Mouse (Mus musculus) heart, postnatal 36 days (tissue): ENCODE results near the gene Atxn1. TPM values are rescaled to one million over a fixed set of nuclear protein-coding genes. Genes with fewer than 3 reads are reported as not detected.

Source experiments
- DNase-seq, 2 experiments: peaks; one replicate each; pipeline ENCODE4 v3.0.0; 2021 to 2022
- intact Hi-C: fragments of 180-260 bp; cut with DNase I; formaldehyde crosslinking; loops from one replicate; pipeline ENCODE4 v1.15.1; 2025
- total RNA-seq, 2 experiments: library from RNA; stranded (reverse); gene quantifications; 2 replicates each; pipeline ENCODE4 v1.2.3; 2021

Gene Atxn1
- total RNA-seq, 2 experiments from 2014 or later = 33.0 to 35.0 TPM

GRCm38 (mm10) chr13:45904955-45905354 is 59.9 kb downstream of the Atxn1 start:
- DNase-seq = no peak
- intact Hi-C loops = no loop called here

GRCm38 (mm10) chr13:45904456-45904855 is 60.4 kb downstream of the Atxn1 start:
- intact Hi-C loops = no loop called here
- no peak for DNase-seq

DNA sequence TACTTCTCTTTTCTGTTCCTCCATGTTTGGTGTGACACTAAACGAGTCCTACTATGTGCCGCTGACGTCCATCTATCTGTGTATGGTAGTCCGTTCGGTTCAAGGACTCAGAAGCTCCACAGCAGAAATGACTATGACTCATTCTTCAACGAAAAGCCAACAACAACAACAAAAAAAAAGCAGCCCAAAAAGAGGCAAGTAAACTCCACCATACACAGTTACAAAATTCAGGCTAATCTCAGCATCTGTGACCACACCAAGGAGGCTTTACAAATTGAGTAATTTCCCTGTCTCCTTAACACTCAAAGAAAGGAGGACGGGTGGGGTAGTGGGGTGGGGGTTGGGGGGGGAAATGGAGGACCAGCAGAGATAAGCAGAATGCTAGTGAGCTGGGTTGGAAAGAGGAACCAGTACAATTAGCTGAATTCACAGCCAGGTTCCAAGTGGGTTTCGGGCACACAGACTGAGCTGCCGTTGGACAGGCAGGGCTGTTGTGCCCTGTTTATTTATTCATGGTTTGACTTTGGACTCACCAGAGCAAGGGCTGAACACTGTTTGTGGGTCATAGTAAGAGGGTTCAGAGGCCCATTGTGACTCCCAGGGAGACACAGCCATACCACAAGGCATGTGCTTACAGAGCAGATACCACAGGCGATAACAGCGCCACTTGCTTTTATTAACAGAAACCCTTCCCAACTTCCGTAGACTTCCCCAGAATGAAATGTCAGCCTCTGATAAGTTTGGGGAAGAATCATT is 61.1 kb downstream of the Atxn1 start:
- DNase-seq = no peak
- intact Hi-C loops = no loop called here

DNA sequence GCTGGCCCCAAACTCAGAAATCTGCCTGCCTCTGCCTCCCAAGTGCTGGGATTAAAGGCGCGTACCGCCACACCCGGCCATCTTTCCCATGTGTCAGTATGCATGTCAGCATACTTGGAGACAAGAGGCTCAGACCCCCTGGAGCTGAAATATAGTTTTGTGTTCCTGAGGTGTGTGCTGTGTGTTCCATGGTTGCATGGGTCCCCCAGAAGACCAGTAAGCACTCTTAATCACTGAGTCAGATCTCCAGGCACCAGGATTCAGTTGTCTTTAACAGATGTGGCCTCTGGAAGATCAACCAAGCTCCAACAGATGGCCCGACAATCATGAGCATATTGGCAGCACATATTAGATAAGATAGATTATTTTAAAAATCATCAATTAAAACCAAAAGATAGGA is 62.4 kb downstream of the Atxn1 start:
- intact Hi-C loops = no loop called here
- no peak for DNase-seq

DNA sequence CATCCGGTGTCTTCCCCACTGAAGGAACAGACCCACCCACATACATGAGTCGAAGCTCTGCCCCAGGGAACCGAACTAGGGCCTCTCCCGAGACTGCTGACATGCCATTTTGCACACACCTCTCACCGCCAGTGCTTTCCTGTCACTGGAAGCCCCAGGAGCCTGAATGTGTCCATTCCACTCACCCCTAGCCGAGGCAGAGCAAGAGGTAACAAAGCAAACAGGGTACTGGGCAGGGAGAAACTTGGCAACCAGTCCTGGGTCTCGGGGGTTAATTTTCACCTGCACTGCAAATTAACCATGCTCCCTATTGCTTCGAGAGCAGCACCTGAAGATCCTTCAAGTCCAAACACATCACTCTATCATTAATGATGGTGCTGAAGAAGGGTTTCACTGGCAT is 64.0 kb downstream of the Atxn1 start:
- intact Hi-C loops = no loop called here

GRCm38 (mm10) chr13:45897571-45897970 is 67.2 kb downstream of the Atxn1 start:
- no peak for DNase-seq
- intact Hi-C loops = loop anchor here (10.0 kb wide), 1 partner anchor 267 kb away; no protein-coding TSS in a partner anchor

More for the DNA sequence above, 64.0 kb downstream of the Atxn1 start:
- DNase-seq = no peak

DNA sequence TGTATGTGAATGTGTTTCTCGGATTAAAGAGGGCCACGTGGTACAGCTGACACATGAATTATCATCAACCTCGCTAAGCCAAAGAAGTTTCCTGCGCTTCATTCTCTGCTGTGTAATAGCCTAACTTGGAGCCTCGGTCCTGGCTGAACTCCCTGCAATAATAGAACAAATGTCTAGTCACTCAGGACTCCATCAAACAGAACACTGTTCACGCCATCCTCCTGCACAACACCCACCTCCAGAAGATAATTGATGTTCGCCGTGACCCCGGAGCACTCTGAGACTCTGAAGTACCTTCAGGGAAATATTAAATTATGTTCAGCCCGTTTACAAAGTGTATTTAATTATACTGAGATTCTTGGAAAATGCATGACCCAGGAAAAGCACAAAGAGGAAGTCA is 70.0 kb downstream of the Atxn1 start:
- intact Hi-C loops = loop anchor here (10.0 kb wide), 1 partner anchor 270 kb away; no protein-coding TSS in a partner anchor

GRCm38 (mm10) chr13:45894234-45894633 is 70.6 kb downstream of the Atxn1 start:
- intact Hi-C loops = loop anchor here (10.0 kb wide), 1 partner anchor 271 kb away; no protein-coding TSS in a partner anchor

More for the DNA sequence above, 70.0 kb downstream of the Atxn1 start:
- no peak for DNase-seq

DNA sequence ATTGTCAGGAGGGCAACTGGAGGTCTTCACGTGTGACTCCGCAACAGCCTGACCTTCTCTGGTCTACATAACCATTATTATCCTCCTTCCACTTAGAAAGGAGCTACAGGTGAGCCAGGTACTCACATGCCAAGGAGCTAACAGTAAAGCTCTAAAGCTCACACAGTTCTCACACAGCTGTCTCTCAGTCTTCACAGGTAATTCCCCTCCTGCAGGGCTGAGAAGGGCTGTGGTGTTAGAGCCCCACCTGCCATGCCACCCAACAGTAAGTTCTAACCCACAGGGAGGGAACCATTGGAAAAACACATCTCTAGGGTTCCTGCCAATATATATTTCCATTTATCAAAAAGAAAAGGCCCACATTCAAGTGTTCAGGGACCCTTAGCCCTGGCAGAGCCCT is 73.7 kb downstream of the Atxn1 start:
- no peak for DNase-seq
- intact Hi-C loops = loop anchor here (10.0 kb wide), 1 partner anchor 274 kb away; no protein-coding TSS in a partner anchor

More at GRCm38 (mm10) chr13:45894234-45894633, 70.6 kb downstream of the Atxn1 start:
- no peak for DNase-seq

DNA sequence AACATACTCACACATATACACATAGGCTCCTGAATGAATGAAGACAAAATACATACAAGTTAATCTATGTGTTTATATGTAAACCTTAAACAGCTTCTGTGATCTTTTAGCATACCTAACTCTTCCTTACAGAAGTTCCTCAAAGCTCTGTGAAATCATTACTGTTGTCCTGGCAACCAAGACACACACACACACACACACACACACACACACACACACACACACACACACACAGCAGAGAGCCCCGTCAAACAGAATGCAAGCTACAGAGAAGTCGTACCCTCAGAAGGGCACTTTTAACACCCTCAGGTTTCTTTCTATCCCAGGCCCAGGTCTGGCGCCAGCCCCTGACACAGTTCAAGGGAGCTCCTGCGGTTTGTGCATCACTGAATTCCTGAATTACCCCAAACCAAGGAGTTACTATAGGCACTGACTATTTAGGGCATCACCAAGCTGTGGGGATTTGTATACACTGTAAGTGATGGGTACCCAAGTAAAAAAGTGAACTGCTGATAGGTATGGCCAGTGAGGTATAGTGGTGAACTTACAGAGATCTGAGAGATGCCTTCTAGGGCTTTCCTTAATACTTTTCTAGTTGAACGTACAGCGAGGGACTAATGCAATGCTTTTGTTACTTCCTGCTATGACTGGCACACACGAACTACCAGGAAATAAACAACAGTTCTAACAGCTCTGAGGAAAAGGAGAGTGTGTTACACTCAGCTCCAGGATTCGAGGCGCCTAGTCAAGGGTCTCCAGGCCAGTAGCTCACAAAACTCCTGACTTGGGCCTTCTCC is 75.7 kb downstream of the Atxn1 start:
- DNase-seq = no peak
- intact Hi-C loops = no loop called here

GRCm38 (mm10) chr13:45884878-45885277 is 79.9 kb downstream of the Atxn1 start:
- intact Hi-C loops = no loop called here
- no peak for DNase-seq

- intact Hi-C loops = no loop called here
Observed at GRCm38 (mm10) chr13:45883791-45884238, 81.0 kb downstream of the Atxn1 start.

DNA sequence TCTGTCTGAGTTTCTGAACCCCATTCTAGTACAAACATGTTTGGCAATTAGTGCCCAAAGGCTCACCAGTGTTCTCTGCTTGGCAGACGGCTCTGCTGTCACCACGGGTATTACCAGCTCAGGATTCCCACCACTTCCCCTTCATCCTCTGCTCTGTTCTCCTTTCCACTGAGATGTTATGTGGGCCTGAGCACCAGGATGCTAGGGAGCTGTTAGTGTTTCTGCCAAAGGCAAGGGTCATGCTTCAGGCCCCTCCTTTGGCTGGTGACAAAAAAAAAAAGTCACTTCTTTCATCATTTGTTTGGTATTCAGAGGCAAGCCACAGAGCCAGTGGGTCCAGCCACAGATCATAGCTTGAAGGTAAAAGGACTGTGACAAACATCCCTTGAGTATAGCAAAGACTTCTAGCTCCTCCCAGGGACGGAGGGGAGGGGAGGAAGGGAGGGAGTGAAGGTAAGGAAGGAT is 81.8 kb downstream of the Atxn1 start:
- no peak for DNase-seq

More at GRCm38 (mm10) chr13:45883791-45884238, 81.0 kb downstream of the Atxn1 start:
- no peak for DNase-seq

DNA sequence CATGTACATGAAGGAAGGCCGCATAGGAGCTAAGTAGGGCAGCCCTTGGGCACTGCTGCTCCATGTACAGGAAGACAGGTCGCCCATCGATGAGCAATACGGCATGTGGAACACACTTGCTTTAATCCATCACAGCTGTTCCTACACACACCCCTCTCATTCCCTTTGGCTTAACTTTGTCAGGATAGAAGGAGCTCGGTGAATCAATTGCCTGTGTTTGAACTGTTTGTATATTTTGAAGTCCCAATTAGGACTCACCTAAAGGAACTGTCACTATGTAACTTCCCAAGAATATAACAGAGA is 84.3 kb downstream of the Atxn1 start:
- intact Hi-C loops = no loop called here
- no peak for DNase-seq

More for the DNA sequence above, 81.8 kb downstream of the Atxn1 start:
- intact Hi-C loops = no loop called here

DNA sequence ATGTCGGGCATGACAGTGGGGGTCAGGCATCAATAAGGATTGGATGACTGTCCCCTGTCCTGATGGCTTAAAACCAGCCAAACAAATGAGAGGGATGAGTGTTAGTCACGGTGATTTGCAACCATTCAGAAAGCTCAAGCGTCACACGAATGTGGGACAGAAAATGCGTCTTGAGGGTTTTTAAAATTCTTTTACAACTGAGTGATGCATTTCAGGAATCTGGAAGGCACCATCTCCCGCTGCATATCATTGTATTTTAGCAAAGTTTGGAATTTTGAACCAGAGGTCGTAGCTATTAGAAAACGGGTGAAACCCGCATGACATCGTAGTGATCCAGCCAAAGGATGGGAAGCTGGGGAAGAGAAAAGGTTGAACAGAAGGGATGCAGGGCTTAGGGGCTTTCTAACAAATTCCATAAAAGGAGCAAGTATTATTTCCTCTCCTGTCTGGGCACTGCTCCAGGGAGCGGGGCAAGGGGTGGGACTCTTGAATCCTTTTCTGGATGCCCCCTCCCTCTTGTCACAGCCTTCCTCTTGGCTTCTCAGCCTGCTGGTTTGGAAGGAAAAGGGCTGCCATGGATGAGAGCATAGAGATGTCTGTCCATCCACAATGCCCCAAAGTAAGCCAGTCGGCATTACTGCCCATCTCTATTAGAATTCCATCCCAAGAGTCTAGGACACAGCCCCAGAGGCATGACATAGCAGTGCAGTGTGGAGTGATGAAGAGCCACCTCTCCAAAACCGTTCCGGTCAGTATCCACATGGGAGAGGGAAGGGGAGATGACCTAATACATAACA is 84.9 kb downstream of the Atxn1 start:
- no peak for DNase-seq
- intact Hi-C loops = no loop called here

DNA sequence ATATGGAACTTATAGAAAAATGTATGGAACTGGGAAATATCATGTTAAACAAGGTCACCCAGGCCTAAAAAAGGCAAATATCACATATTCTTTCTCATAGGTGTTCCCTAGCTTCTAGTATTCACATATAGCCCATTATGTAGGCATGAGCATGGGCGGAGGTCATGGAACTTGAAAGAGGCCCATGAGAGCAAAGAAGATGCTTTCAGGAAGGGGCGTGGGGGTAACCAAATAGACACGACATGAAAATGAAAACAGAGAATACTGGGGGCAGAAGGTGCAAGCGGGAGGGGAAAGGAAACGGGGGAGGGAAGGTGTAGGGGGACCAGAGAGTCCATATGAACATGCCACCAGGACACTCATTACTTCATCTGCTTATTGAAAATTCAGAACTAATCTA is 87.9 kb downstream of the Atxn1 start:
- intact Hi-C loops = no loop called here
- DNase-seq = no peak

- no peak for DNase-seq
- intact Hi-C loops = no loop called here
Observed at GRCm38 (mm10) chr13:45876368-45876760, 88.4 kb downstream of the Atxn1 start.

- intact Hi-C loops = no loop called here
- no peak for DNase-seq
Observed at GRCm38 (mm10) chr13:45875686-45876367, 89.0 kb downstream of the Atxn1 start.

DNA sequence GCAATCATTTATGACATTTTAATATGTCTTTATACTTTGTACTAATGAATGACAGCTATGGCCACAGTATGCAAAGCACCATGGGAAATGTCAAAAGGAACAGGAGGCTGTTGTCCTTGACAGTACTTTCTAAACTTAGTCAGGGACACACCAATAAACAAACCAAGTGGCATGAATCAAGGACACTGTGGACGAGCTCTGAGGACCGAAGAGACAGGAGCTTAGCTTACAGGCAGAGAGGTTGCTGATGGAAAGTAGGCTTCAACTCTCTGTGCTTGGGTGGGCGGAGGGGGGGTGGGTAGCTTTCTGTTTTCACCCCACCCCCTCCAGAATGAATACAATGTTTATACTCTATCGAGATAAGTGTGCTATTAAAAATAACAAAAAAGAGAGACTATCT is 90.6 kb downstream of the Atxn1 start:
- DNase-seq = no peak
- intact Hi-C loops = no loop called here

- no peak for DNase-seq
- intact Hi-C loops = no loop called here
Observed at GRCm38 (mm10) chr13:45872966-45873365, 91.8 kb downstream of the Atxn1 start.
